Mouse (Mus musculus): ENCODE data around the gene Lcn2.

The Lcn2 gene

DNA sequence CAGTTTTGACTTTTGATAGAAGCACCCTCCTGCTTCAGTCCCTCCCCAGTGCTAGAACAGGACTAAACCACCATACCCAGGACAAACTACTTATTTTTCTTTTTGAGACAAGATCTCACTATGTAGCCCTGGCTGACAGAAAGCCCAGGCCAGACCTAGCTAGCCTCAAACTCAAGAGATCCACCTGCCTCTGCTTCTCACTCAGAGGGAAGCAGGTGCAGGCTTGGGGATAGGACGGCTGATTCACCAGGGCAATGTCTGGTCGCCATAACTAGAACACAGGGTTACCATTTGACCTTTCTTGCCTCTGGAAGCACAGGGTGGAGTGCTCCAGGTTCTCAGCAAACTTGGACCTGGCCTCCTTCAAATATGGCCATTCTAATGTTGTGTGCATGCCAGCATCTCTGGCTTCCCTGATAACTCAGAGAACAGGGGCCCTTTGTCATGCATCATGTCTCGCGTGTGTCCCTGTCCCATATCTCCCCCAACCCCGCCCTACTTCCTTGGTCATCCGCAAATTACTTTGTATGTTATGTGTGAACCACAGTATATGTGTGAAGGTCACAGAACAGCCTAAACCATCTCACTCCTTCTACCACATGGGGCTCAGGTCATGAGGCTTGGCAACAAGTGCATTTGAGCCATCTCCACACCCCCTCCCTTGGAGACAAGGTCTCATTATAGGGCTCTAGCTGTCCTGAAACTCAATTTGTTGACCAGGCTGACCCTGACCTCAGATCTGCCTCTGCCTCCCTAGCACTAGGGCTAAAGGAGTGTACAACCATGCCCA lies 24.9 kb upstream of the Lcn2 start:
- DNase-seq, result no peak

DNA sequence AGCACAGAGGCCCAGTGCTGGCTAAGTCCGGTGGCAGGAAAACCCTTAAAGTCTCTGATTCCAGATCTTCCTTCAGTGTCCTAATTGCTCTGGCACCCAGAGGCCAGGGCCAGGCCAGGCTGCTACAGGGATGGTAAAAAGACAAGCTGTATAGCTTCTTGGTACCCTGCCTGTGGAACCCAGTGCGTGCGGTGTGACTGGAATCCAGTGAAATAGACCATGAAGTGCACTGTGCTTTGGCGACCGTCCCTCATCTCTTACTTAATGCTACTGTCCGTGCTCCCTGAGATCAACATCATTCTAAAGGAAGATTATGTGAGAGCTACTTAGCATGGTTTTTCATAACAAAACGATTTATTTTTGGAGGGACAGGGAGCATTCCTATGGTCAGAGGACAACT lies 23.4 kb upstream of the Lcn2 start:
- no peak for DNase-seq

GRCm38 (mm10) chr2:32408429-32409424 lies 20.7 kb upstream of the Lcn2 start:
- DNase-seq, result no peak

DNA sequence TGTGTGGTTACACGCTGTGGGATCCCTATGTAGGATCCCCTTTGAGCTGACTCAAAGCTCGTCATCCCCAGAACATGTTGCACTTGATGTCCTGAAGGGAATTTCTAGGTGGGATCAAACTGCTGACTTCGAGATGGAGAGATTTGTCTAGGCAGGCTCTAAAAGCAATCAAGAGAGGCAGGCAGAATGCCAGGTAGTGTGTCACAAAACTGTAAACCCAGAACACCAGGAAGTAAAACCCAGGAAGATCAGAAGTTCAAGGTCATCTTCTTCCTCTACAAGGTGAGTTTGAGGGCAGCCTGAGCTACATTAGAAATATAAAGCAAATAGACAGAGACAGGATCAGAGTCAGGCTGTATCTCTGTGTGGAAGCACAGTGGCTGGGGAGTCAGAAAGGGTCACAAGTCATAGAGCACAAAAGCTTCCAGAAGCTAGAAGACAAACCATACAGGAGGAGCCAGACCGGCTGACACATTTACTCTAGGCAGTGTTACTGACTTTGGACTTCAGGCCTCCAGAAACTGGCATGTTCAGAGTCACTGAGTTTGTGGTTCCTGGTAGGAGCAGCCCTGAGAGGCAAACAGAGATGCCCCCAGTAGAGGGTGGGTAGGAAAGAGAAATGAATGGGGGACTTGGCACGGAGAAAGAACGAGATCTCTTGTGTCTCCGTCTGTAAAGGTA lies 19.2 kb upstream of the Lcn2 start:
- no peak for DNase-seq

DNA sequence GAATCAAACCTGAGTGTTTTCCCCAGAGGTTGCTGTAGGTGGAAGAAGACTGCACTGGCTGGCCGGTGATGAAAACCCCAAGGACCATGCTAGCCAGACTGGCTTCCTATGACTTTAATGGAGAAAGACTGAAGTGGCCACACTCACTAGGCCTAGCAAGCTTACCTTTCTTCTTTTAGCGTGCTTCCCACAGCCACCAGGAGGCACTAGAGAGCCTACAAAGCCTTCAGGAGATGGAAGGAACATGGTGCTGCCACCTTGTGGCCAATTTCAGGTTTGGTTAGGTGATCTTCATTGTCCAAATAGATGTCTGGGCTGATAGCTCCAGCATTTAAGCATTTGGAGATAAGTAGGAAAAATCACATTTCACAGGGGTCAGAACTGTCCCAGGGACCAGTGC lies 16.6 kb upstream of the Lcn2 start:
- peak; percentile 92 for DNase-seq

DNA sequence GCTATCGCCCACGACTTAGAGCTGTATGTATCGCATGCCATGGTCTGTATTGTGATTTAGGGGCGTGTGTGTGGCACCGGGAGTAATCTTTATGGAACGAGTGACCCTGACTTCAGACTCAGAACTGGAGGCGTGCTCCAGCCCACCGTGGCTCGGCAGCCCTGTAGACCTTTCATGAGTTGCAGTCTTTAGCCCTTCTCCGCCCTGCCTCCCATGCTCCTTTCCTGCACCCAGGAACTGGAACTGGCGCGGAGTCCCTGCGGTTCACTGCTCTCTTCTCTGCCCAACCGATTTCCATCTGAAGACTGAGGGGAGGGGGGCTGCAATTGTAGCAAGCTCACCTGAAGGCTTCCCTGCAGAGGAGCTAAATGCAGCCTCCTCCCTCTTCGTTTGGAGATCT lies 8.6 kb upstream of the Lcn2 start:
- no peak for DNase-seq

DNA sequence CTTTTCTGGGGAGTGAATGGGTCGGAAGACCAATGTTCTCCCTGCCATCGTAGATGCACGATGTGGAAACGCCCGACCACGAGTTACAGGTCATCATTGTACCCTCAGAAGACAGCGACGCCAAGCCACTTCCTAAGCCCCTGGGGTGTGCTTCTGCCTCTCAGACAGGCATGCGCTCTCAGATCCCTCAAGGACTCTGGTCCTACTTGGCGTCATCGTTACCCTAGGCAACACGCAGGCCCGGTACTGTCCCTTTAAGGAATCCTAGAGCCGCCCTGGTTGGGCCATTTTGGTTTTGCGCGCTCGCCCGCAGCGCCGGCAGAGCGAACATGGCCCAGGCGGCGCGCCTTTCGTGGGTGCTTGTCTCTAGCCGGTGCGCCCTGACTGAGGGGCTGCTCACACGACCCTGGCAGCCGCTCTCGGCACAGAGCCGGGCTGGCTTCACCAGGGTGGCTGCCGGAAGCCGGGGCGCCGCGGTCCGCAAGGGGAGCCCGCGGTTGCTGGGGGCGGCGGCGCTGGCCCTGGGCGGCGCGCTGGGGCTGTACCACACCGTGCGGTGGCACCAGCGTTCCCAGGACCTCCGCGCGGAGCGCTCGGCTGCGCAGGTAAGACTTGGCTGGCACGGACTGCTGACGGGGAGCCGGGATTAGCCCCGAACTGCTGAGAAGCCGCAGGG lies 8.0 kb upstream of the Lcn2 start:
- DNase-seq, result peak; percentile 95

GRCm38 (mm10) chr2:32395484-32395945 lies 7.5 kb upstream of the Lcn2 start, which contains the start of gene Ptges2:
Gene Ptges2 (plus strand): TSS chr2:32395896.
- DNase-seq, result peak; percentile 91

- DNase-seq, result no peak
These were observed 6.9 kb upstream of the Lcn2 start for GRCm38 (mm10) chr2:32394973-32395372.

- DNase-seq, result no peak
These were observed 4.0 kb upstream of the Lcn2 start for GRCm38 (mm10) chr2:32392063-32392462.

GRCm38 (mm10) chr2:32390871-32391270 lies 2.8 kb upstream of the Lcn2 start:
- no peak for DNase-seq

- DNase-seq, result no peak
These were observed 1.1 kb upstream of the Lcn2 start for GRCm38 (mm10) chr2:32389157-32389556.

- no peak for DNase-seq
These were observed 5.4 kb downstream of the Lcn2 start for GRCm38 (mm10) chr2:32382689-32383088.

- peak; percentile 96 for DNase-seq
These were observed 6.3 kb downstream of the Lcn2 start, which contains the start of gene 1110008P14Rik for GRCm38 (mm10) chr2:32381775-32382223. Gene 1110008P14Rik (minus strand): TSS chr2:32381938.

DNA sequence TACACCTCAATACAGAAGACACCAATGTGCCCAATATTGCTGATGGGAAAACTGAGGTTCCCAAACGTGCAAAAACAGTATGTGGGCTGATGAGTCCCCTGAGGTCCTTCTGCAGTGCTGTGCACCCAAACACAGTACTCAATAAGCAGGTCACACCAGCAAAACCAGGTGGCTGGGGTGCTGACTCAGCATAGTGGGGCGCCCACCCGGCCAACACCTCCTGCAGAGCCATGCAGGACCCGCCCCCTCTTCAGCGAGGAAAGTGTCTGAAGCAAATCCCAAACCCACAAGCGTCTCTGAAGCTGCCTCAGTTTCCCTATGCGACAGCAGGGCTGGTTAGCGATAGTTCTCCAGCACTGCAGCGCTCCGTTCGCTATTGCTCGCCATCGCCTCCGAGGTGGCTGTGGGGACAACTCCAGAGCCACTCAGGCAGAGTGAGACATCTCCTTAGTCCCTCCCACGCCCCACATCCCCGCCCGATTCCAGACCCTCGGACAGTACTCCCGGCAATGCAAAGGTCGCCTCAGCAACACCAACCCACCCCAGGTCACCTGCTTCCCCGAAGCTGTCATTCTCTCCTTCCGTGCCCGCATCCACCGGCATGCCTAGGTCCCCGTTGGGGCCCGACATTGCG lies 6.8 kb downstream of the Lcn2 start:
- peak; percentile 55 for DNase-seq

GRCm38 (mm10) chr2:32380001-32380500 lies 8.0 kb downstream of the Lcn2 start:
- DNase-seq, result no peak

GRCm38 (mm10) chr2:32376963-32377362 lies 11.1 kb downstream of the Lcn2 start:
- DNase-seq, result no peak

DNA sequence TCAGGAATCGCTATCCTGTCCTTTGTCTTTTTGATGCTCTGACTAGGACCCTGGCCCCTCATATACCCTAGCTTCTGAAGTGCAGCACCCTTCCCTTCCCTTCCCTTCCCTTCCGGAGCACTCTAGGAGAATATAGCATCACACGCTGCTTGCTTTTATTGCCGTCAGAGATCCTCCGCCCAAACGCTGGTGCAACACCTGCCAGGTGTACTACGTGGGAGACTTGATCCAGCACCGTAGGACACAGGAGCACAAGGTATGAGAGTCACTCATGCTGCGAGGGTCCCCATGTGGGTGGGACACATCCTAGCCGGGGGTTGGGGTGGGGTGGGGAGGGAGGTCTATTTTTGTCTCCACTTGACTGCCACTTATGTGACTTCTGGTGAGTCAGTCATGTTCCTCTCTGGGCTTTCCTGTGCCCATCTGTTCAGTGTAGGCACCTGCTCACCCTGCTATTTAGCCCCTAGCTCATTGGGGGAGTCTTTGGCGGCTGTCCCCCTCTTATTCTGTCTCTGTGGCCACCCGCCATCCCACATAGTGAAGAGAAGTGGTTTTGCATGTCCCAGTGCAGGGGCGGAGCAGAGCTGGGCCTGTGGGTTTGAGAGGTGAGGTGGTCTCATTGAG lies 12.6 kb downstream of the Lcn2 start:
- DNase-seq, result no peak

- no peak for DNase-seq
These were observed 13.9 kb downstream of the Lcn2 start for GRCm38 (mm10) chr2:32374191-32374590.

GRCm38 (mm10) chr2:32367315-32367714 lies 20.7 kb downstream of the Lcn2 start:
- DNase-seq, result no peak

DNA sequence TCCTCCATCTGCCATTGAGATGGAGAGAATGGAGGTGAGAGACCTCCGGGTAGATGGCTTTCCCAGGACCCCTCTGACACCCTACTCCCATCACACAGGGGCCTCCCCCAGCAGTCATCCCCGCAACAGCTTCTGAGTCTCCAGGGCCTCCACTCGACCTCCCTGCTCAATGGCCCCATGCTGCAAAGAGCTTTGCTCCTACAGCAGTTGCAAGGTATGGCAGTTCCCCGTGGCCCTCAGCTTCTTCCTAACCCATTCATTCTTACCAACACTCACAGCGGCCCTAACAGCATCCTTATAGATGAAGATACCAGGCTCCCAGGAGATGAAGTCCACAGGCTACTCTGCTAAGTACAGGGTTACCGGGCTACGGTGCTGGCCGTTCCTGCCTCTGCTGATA lies 23.9 kb downstream of the Lcn2 start:
- no peak for DNase-seq

Measured in right cerebral cortex, adult 18-20 months (tissue).